Mouse (Mus musculus) C2C12 (cell line): ENCODE results near the gene Dglucy.

Source experiments
- CTCF ChIP-seq: IDR thresholded peaks from one replicate; pipeline ENCODE4 v1.5.1; 2011; ENCODE audit not compliant: control insufficient read depth, insufficient read depth, insufficient read length
- MAX ChIP-seq: IDR thresholded peaks from one replicate; pipeline ENCODE4 v1.6.1; 2011; ENCODE audit warnings: mild to moderate bottlenecking, control low read depth
- USF1 ChIP-seq: IDR thresholded peaks from one replicate; pipeline ENCODE4 v1.6.1; 2011; ENCODE audit warnings: low read depth, mild to moderate bottlenecking, control low read depth, moderate library complexity

DNA sequence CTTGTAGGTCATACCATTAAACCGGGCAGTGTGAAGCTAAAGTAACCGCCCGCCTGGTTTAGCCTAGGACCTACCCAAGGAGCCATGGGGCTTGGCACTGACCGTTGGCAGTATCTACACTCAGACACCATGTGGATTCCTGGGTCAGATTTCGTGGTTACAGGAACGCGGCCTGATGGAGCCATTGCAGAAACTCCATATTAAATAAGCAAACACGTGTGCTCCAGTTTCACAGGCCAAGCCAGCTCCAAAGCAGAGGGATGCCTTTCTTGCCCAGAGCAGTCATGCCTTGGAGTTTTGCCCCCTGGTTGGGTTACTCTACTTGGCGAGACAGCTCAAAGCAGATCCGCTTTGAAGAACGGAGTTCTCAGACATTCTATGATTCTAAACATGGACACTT is 31.7 kb downstream of the Dglucy start:
- TF ChIP-seq CTCF (no peak), MAX (no peak), USF1 (no peak)
